Mouse (Mus musculus) gastrocnemius, postnatal 36 days (tissue): ENCODE results near the gene Sult4a1. TPM values are rescaled to one million over a fixed set of nuclear protein-coding genes. Genes with fewer than 3 reads are reported as not detected.
A peak's percentile ranks its signal among the peaks of the same experiment; 100 is the strongest.

Source experiments
- DNase-seq, 2 experiments: peaks; one replicate each; pipeline ENCODE4 v3.0.0; 2022
- intact Hi-C: fragments of 180-260 bp; cut with DNase I; formaldehyde crosslinking; loops from one replicate; pipeline ENCODE4 v1.15.1; 2025
- long read RNA-seq, 2 experiments: library from polyadenylated mRNA; stranded (forward); transcript quantifications; one replicate each; pipeline ENCODE4 v2.0.0; 2021
- total RNA-seq, 2 experiments: library from RNA; stranded (reverse); gene quantifications; 2 replicates each; pipeline ENCODE4 v1.2.3; 2021

The Sult4a1 gene
- not detected for total RNA-seq
- long read RNA-seq, experiment 1 = 0 reads
- long read RNA-seq, experiment 2 = 0 reads

DNA sequence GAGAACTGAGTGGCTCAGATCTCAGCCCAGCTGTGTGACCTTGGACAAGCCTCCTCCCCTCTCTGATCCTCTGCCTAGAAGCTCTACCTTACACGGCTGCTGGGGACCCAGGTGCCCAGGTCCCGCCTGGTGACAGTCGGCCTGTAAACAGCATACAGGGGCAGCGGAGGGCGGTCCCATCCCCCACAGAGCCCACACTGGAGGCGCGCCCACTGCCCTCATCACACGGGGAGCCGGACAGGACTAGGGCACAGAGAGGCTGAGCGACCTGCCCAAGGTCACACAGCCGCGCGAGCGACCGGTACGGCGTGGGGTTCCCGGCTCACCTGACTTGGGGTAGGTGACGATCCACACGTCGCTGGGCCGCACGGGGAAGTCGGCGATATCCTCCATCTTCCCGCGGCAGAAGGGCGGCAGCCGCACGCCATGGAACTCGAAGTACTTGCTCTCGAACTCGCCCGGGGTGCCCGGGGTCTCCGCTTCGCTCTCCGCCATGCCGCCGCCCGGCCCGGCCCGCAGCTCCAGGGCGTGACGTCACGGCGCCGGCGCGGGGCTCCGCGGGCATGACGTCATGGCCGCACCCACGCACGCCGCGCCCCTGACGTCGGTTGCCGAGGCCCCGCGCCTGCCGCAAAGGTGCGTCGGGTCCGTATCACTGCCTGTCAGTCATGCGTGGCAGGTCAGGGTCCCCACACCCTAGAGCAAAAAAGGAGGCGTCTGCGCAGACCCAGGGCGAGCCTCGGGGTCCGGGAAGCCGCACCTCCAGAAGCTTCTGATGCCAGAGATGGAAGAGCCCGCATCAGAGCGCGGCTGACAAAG, at the start of gene Sult4a1:
Gene Sult4a1, minus strand, starts transcription at position 650 of the 819 bp plus-strand sequence.
- no peak for DNase-seq
- intact Hi-C loops = no loop called here

DNA sequence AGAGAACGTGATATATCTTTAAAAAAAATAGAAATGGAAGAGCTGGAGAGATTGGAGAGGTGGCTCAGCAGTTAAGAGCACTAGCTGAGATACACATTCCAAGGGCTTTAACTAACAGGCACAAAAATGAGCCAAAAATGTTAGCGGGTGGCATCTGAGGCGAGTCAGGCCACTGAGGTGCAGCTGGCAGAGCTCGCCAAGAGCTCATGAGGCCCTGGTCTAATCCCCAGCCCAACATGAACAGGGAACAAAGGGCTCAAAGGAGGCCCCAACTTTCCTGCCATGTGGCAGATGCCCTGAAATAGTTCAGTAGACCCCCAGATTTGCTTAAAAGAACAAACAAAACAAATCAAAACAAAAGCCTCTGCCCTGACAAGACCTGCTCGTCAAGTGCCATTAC, 35.4 kb upstream of the Sult4a1 start:
- DNase-seq = no peak
- intact Hi-C loops = no loop called here

DNA sequence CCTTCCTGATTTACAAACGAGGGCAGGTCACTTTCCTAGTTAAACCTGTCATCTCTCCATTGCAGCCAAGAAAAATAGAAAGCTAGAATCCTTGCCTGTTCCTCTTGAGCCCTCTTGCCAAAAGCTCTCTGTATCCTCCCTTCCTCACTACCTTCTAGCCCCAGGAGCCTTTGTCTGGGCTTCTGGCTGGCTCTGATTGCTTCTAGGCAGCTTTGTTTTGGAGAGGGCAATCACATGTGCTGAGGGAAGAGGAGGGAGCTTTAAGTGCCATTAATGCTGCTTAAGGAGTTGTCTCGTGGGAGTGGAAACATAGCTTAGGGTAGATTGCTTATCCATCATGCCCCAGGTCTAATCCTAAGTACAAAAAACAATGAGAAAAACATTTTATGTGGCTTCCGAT, 34.6 kb upstream of the Sult4a1 start:
- intact Hi-C loops = no loop called here
- no peak for DNase-seq

DNA sequence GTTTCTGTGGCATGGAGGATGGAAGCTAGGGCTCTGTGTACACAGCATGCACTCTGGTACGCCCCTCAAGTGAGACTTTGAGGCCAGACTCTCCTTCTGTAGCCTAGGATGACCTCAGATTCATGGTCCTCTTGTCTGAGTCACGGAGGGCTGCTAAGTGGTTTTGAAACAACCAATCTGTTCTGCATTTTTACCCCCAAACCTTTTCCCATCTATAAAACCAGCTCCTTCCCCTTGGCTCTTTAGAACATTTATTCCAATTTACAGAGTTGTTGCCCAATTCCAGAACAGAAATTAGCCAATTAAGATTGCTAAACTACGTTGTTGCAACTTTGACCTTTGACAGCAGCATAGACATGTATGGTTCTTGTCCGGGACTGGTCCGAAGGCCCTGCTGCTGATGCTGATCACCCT, 34.0 kb upstream of the Sult4a1 start:
- no peak for DNase-seq
- intact Hi-C loops = no loop called here

DNA sequence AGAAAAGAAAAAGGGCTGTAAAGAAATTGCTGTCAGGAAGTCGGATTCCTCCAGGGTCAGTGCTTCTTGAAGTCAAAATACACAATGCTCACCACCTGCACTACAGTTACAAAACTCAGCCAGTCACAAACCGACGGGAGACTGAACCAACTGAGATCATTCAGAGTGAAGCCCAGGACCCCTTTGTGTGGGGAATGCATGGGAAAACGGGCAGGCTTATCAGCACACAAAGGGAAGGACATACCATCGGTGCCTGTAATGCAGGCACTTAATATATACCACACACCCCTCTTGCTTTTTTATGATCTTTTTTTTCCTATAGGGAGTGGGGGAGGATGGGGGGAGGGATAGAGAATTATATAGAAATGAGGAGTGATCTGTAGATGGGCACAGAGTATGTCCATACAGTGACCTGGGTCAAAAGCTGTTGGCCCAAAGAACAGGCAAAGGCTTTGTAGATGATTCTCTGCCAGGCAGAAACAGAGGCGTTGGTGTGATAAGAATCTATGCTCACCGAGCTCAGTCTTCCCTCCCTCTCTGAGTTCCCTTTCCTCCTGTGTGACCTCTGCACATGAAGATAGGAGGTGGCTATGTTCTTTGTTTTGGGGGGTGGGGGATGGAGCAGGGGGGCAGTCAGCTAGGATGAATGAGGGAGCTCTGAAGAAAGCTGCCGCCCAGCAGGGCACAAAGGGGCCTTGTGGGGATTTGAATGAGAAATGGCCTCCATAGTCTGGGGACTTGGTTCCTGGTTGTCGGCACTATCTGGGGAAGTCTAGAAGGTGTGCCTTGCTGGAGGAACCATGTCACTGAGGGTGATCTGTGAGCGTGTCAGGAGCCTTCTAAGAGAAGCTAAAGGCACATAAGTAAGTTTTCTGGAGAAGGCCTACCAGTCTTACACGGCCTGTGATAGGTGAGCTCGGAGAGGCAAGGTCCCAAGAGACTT, 31.2 kb upstream of the Sult4a1 start:
- intact Hi-C loops = loop anchor here (2.0 kb wide), 1 partner anchor 30 kb away; the partner anchor contains the start of gene Pnpla3
- DNase-seq = no peak

DNA sequence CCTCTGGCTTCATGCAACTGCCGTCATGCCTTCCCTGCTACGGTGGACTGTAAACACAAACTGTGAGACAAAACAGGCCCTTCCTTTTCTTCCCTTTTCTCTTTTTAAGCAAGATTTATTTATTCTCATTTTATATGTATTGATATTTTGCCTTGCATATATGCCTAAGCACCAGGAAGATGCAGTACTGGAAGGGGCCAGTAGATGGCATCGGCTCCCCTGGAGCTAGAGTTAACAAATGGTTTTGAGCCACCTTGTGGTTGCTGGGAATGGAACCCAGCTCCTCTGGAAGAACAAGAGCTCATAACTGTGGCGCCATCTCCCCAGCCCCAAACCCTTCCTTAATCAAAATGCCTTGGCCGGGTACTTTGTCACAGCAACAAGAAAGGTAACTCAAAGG, 29.9 kb upstream of the Sult4a1 start:
- intact Hi-C loops = no loop called here
- no peak for DNase-seq

DNA sequence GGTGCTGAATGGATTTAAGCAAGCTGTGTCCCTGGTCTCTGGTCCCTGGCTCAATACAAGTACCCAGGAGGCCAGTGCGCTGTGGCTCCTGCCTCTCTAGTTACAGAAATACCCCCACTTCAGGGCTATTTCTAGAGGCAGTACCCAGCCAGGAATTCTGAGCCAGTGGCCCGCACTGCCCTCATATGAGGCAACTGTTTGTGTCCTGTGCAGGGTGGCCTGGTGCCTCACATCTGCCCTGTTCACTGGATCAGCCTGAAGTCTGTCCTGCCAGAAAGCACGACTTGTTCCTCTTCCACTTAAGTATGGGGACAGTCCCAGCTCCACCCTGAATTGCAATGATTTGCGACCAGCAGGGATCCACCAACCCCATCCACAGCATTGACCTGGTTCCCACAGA, 27.9 kb upstream of the Sult4a1 start:
- DNase-seq = peak; percentile 44 to 62
- intact Hi-C loops = no loop called here

DNA sequence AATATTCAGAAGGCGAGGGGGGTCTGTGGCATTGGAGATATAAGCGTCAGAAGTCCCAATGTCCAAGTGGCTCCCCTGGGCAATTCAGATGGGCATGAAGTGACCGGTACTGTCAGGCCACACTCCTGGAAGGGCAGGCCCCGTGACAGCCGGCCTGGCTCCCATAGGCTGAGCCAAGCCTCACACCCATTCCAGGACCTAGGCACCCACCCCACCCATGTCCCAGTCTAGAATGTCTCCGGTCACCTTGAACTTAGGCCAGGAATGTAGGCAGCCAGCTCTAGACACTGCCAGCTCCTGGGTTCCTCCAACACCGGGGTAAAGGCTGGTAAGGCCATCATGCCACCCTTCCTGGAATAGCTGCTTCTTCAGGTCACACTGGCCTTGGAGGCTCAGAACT, 26.4 kb upstream of the Sult4a1 start:
- intact Hi-C loops = no loop called here
- peak; percentile 50 to 70 for DNase-seq

DNA sequence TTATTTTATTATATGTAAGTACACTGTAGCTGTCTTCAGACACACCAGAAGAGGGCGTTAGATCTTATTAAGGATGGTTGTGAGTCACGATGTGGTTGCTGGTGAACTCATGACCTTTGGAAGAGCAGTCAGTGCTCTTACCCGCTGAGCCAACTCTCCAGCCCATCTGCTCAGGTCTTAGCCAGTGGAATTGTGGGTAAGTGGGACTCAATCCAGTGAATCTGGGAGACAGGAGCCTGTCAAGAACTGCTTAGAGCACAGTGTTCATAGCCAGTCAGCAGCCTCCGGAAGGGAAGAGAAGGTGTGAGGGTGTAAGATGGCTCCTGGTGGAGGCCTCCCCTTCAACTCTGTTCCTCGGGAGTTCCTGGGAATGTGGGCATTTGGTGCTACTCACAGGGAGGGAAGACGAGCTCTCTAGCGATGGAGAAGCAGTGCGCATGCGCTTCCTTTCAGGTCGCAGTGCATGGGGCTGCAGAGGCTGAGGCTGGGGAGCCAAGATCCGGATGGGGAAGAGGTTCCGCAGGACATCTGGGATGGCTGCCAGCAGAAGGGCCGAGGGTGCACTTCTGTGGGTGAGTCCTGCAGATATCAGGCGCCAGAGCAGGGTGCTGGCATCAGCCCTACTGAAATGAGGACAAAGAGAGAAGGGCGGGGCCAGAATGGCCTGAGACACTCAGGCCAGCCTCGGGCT, 25.7 kb upstream of the Sult4a1 start:
- DNase-seq = peak; percentile 21 to 25
- intact Hi-C loops = no loop called here

DNA sequence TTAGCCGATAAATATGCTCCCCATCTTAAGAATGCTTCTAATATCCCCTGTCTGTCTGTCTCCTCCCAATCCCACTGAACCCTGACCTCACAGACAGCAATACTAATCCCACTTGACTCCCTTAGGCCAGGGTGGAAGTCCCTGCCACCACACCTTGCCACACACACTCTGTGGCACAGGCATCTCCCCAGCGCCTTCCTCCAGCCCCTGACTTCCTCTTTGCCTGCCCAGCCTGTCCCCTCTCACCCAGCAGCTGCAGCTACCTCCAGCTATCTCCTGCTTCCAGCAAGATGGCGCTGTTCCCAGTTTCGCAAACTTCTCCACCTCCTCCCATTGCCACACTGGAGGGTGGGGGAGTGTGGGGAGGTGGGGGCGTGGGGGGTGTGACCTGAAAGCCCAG, 21.3 kb upstream of the Sult4a1 start:
- DNase-seq = no peak
- intact Hi-C loops = no loop called here

DNA sequence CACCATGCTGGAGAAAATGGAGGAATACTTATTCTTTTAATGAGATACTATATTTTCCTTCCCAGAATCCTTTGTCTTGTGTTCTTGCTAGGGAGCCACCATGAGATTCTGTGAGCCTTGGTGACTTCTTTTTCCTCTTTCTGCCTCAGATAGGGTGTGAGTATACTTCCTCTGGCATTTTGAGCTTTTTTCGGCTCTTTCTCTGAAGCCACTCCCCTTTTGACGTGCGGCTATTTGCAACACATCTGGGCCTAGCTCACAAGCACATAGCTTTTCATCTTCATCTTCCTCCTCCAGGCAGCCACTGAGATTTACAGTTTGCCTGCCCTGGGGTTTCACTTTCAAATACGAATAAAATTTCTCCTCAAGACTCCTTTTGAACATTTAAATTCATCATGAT, 20.9 kb upstream of the Sult4a1 start:
- intact Hi-C loops = no loop called here
- no peak for DNase-seq

DNA sequence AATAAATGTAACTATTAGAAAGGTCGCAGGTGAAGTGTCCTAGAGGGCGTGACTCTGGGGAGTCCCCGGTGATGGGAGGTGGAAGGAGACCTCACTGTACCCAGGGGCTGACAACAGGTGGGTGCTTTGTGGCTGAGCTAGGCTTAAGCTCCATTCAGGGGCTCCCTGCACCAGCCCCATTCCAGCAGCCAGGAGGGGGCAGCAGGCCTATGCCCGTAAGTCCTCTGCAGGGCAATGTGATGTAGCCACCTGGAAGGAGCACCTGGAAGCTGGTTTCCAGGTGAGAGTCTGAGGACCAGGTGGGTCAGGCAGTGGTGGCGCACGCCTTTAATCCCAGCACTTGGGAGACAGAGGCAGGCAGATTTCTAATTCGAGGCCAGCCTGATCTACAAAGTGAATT, 18.5 kb upstream of the Sult4a1 start:
- no peak for DNase-seq
- intact Hi-C loops = no loop called here

DNA sequence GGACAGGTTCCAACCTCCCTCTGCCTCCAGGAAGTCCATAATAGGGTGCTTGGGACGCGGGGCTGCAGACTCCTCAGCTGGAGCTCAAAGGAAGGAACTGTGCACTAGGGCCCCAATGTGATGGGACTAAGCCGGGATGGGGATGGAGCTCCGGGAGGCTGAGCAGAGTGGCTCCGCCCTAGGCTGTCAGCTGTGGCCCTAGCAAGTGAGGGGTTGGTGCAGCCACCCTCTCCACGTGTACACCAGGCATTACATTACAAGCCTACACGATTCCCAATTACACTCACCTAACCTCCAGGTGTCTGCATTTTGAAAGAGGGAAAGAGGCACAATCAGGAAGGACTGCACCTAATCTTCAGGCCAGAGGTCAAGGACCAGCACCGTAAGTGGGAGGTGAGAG, 17.5 kb upstream of the Sult4a1 start, which contains the start of gene Pnpla5:
Gene Pnpla5, minus strand, starts transcription at position 101 of the 400 bp plus-strand sequence.
- intact Hi-C loops = no loop called here
- DNase-seq = no peak

DNA sequence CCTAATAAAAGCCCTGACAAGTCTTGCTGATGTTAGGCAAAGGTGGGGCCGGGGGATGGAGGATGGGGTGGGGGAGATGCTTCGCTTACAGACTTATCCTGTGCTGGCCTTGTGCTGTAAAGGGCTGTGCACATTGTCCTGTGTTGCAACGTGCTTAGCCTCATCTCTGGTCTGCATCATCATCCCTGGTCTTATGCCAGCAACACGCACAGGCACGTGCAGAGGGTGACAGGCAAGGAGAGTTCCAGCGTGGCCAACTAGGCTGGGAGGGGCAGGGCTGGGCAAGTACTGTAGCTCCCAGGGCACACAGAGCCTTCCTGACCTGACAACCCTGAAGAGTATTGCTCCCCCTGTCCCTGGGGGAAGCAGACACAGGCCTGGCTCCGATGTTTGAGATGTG, 15.5 kb upstream of the Sult4a1 start:
- intact Hi-C loops = loop anchor here (2.0 kb wide), 1 partner anchor 46 kb away; the partner anchor contains the start of gene Pnpla3
- DNase-seq = no peak

DNA sequence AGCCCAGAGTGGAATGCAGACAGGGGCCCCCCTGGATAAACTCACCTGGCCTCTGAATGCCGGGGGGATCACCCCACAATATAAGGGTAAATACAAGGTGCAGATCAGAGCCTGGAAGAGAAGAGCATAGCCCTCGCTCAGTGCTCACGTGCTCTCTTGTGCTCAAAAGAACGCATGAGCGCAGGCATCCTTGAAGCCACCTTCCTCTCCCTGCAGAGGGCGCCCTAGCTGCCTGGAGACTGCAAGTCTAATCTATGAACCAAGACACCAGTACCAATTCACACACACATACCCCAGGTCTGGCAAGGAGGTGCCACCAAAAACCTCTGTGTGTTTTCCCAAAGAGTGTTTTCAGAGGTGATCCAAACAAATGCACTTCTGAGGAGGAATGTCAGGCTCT, 15.1 kb upstream of the Sult4a1 start:
- DNase-seq = no peak
- intact Hi-C loops = loop anchor here (2.0 kb wide), 1 partner anchor 46 kb away; the partner anchor contains the start of gene Pnpla3

DNA sequence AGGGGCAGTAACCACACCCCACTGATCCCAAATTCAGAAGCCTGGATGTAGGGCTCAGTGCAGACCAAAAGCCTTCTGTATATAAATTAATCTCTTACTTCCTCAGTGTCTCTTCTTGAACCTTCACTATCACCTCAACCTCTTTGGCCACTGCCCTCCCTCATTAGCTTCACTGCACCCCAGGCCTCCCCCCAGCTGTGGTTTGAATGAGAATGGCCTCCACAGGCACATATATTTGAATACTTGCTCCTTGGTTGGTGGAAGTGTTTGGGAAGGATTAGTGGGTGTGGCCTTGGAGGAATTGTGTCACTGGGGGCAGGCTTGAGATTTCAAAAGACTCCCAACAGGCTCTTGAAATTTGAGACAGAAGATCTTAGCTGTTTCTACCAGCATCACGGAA, 10.9 kb upstream of the Sult4a1 start:
- no peak for DNase-seq
- intact Hi-C loops = loop anchor here (5.0 kb wide), 1 partner anchor 516 kb away; no protein-coding TSS in a partner anchor

DNA sequence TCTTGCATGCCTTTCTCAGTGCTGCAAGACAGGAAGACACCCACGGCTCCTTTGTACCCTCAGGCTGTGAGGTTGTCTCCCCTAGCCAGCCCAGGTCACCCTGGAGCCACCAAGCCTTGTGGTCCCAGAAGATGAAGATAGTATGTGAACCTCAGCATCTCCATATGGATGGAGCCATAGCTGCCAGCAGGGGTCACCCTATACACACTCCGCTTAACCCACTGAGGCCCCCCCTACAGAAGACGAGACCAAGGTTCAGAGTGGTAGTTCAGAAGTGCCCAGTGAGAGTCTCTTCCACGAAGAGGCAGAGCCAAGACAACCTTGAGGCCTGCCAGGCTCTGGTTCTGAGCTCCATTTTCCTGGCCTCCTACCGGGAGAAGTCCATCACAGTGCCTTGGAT, 10.2 kb upstream of the Sult4a1 start:
- intact Hi-C loops = loop anchor here (5.0 kb wide), 1 partner anchor 517 kb away; no protein-coding TSS in a partner anchor
- DNase-seq = no peak

DNA sequence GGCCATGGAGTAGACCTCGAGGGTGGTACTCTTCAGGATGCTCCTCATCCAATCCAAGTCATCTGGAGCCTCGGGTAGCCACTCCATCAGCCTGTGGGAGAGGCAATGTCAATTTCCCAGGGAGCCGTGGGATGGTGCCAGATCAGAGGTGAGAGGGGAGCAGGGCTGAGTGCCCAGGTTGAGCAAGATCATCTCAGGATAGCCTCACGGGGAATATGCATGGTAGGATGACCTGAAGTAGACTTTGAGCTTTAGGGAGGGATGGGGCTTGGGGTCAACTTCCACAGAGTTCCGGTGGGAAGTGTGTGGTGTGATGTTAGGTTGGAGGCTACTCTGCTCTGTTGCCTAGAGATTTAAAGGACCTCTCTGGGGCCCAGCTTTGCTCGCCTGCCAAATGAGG, 8.3 kb upstream of the Sult4a1 start:
- intact Hi-C loops = no loop called here
- DNase-seq = no peak

DNA sequence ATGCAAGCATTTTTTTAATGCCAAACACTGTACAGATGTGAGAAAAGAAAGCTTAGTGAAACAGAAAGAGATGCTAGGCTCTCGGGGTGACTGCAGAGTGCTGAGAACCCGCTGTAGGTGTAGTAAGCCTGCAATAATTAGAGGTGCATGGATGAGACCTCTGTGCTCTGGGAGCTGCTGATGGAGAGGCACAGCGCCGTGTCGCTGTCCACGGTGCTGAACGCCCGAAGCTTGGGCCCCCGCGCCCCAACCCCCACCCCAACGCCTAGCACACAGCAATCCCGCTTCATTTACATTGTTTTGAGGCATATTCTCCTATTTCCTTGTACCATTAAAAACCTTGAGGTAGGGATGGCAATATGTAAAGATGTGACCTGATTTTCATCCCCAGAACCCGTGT, 3.3 kb upstream of the Sult4a1 start:
- DNase-seq = no peak
- intact Hi-C loops = no loop called here

DNA sequence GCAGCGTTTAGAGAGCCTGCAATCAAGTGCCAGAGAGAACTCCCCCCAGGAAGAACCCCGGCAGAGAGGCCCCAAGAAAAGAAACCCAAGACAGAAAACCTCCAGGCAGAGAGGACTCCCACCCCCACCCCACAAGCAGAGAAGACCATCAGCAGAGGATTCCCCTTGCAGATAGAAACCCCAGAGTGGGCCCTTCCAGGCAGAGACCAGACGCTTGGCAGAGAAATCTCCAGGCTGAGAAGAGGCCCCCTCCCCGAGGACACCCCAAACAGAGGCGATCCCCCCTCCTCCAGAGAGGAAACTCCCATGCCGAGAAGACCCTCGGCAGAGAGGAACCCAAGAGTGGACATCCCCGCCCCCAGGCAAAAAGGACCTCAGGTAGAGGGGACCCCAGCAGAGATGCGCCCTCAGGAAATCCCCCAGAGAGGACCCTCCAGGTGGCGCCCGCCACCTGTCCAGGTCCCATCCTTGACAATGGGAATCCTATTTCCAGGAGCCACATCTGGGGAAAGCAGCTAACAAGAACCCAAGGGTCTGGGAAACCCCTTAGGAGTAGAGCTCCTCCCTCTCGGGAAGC, 458 bp upstream of the Sult4a1 start:
- intact Hi-C loops = no loop called here
- DNase-seq = no peak
